Mouse (Mus musculus): ENCODE measurements around the gene Plk1. TPM values are rescaled to one million over a fixed set of nuclear protein-coding genes. Genes with fewer than 3 reads are reported as not detected.
A peak's percentile ranks its signal among the peaks of the same experiment; 100 is the strongest.

The Plk1 gene
- total RNA-seq, 2 experiments from 2014 or later, result 12.2 to 14.5 TPM

GRCm38 (mm10) chr7:122189484-122189883 is 30.2 kb downstream of the Plk1 start:
- peak; percentile 32 to 61 for DNase-seq
- intact Hi-C loops (cut with DNase I), result no loop called here

DNA sequence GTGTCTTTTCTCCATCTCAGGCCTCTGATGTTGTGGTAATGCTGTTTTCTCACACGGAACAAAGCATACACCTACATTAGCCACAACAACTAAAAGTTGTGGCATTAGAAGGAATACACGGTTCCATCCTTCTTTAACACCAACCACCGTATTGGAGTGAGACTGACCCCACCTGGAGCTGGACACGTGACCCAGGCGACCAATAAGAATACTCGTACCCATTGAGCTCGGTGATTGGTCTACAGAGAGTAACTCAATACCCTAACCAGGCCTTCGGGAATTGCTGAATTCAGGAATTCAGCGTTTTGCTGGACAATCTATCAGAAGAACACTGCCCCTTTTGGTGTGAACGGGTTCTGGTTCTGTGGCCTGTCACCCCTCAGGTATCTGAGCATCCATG is 31.9 kb downstream of the Plk1 start:
- no peak for DNase-seq
- intact Hi-C loops (cut with DNase I), result no loop called here

GRCm38 (mm10) chr7:122193919-122194318 is 34.7 kb downstream of the Plk1 start:
- intact Hi-C loops (cut with DNase I), result no loop called here

GRCm38 (mm10) chr7:122196771-122197170 is 37.5 kb downstream of the Plk1 start:
- intact Hi-C loops (cut with DNase I), result no loop called here
- no peak for DNase-seq

More at GRCm38 (mm10) chr7:122193919-122194318, 34.7 kb downstream of the Plk1 start:
- no peak for DNase-seq

- intact Hi-C loops (cut with DNase I), result no loop called here
Observed at GRCm38 (mm10) chr7:122197306-122197705, 38.1 kb downstream of the Plk1 start.

GRCm38 (mm10) chr7:122199296-122199695 is 40.1 kb downstream of the Plk1 start:
- intact Hi-C loops (cut with DNase I), result loop anchor here (1.0 kb wide), 2 partner anchors 43 to 260 kb away; no protein-coding TSS in a partner anchor
- DNase-seq, result peak; percentile 40 to 58

More at GRCm38 (mm10) chr7:122197306-122197705, 38.1 kb downstream of the Plk1 start:
- DNase-seq, result peak; percentile 43 to 54

DNA sequence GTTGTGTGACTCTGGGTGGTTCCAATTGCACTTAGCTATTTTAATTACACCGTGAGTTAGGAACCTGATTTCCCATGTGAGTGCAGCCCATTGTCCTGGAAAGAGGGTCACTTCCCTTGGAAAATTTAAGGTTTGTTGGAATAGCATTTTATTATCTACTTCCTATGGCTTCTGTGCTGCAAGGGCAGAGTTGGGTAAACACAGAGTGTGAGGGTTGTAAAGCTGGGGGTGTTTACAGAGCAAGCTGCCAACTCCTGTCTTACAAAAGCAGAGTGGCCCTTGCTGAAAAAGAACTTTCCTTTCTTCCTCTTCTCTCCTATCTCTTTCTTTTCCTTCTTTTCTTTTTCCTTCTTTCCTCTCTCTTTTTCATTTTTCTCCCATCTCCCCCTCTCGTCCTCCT is 44.7 kb downstream of the Plk1 start:
- DNase-seq, result no peak

DNA sequence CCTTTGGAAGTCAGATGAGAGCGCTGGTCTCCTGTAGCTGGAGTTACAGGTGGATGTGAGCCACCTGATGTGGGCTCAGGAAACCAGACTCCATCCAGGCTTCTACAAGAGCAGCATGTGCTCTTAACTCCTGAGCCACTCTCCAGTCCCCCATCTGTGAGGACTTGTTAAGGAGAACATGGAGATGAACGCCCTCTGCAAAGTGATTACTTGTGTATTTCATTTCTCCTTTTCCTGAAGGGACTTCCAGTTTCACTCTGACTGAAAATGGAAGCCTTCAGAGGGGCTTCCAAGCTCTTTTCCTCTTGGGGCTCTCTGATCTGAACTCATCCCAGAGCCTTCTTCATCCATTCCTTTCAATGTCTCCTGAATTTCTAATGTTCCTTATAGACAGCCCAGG is 46.9 kb downstream of the Plk1 start:
- intact Hi-C loops (cut with DNase I), result no loop called here

More for the DNA sequence above, 44.7 kb downstream of the Plk1 start:
- intact Hi-C loops (cut with DNase I), result no loop called here

DNA sequence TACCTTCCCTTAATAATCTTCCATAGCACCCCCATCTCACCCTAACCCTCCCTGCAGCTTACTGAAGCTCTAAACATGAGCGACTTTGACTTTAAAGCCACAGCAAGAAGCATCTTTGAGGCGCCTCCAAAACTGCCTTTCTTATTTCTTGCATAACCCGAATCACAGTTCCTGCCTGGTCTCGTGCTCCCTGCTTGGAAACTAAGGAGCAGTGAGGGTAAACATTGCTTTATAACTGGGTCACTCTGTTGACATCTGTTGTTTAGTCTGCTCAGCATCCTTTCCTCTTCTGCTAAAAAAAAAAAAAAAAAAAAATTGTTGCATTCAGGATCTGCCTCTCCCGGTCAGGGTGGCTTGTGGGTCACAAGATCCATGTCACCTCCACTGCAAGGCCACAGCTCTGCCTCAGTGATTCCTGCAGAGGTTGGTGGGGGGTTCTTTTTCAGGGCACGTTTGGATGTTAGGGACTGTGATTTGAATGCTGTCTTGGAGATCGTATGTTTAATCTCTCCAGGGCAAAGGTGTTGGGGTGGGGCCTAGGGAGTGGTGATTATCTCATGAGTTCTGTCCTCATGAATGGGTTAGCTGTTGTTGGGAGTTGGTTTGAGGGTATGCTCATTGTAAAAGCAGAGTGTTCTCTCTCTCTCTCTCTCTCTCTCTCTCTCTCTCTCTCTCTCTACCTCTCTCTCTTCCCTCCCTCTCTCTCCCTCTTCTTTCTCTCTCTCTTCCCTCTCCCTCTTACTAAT is 49.2 kb downstream of the Plk1 start:
- intact Hi-C loops (cut with DNase I), result no loop called here
- DNase-seq, result no peak

More for the DNA sequence above, 46.9 kb downstream of the Plk1 start:
- DNase-seq, result no peak

- intact Hi-C loops (cut with DNase I), result no loop called here
- DNase-seq, result peak; percentile 20 to 30
Observed at GRCm38 (mm10) chr7:122219315-122219801, 60.1 kb downstream of the Plk1 start, which contains the start of gene Chp2. Gene Chp2, plus strand, starts transcription at chr7:122219496.

Other genes with a start within 250 kb of the Plk1 start
- gene Cog7, start 177.7 kb upstream of the Plk1 start, total RNA-seq (2021), result 10 to 100 TPM; 16.0 to 19.2 TPM
- gene Gga2, start 138.2 kb upstream of the Plk1 start, total RNA-seq (2021), result 10 to 100 TPM; 42.1 TPM
- gene Ubfd1, start 92.3 kb upstream of the Plk1 start, total RNA-seq (2021), result 10 to 100 TPM; 41.5 to 50.2 TPM
- 10 to 100 TPM; 15.9 to 16.3 TPM for gene Ears2, start 92.2 kb upstream of the Plk1 start, total RNA-seq (2021)
- gene Ndufab1, start 57.6 kb upstream of the Plk1 start, total RNA-seq (2021), result 1,000 to 10,000 TPM; 1,393 to 1,403 TPM
- gene Palb2, start 26.5 kb upstream of the Plk1 start, total RNA-seq (2021), result 1 to 10 TPM; 1.7 to 2.0 TPM
- gene Dctn5, start 26.4 kb upstream of the Plk1 start, total RNA-seq (2021), result 10 to 100 TPM; 37.2 to 37.9 TPM
- gene Ern2, start 26.8 kb downstream of the Plk1 start, total RNA-seq (2021), result not detected
- gene Chp2, start 60.1 kb downstream of the Plk1 start, total RNA-seq (2021), result 1 to 10 TPM; 2.4 to 2.6 TPM
- gene Prkcb, start 129.3 kb downstream of the Plk1 start, total RNA-seq (2021), result 1 to 10 TPM; 2.3 to 3.6 TPM

All from heart, postnatal 10 days (tissue).